Mouse (Mus musculus) lung, postnatal 10 days (tissue): ENCODE data around the gene Phactr1.

ENCODE experiments used
- DNase-seq: peaks from one replicate; pipeline ENCODE4 v3.0.0; 2021

Phactr1 gene

GRCm38 (mm10) chr13:43144720-43145418, 464.4 kb downstream of the Phactr1 start:
- no peak for DNase-seq

DNA sequence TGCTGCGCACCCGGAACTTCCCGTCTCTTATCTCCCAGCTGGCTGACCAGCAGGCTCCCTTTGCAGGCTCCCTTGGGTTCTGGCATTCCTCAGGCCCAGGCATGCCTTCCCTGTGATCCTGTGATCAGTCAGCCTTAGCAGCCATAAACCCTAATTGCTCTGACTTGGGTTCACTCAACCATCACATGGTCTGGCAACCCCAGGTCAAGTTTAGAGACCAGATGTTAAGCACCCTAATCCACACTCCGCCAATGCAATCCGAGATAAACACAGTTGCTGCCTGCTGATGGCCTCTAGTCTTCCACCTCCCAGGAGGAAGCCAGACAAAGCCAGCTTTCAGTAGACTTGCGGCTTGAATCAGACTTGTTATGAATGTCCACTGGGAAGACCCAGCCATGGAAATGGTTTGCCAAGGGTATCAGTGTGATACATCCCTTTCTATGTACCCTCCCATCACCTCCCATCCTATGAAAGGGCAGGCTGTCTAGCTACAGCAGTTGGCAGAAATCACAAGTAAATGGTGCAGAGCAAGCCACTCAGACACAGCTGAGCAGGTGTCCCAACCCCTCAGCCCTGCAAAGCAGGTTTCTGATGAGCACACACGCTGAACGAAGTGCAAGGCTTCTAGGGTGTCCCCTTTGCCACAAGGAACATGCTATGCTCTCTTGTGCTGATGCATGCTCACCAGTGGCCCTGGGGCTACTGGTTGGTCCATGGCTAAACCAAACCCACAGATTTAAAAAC, 466.3 kb downstream of the Phactr1 start:
- no peak for DNase-seq

DNA sequence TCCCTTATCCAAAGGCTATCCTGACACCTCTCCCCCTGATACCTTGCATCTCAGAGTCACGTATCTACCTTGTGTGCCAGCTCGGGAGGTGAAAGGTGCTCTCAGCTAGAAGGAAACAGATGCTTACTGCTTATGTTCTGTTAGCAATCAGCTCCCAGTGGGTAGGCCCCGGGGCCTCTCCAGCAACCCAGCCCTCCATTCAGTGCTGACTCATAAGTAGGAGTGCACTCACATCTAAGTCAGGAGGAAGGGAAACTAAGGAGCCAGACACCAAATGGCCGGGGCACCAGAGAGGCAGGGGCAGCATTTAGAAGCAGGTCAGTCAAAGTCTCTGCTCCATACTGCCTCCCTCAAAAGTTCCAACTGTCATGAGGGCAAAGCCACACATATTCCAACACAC, 468.3 kb downstream of the Phactr1 start:
- DNase-seq: no peak

DNA sequence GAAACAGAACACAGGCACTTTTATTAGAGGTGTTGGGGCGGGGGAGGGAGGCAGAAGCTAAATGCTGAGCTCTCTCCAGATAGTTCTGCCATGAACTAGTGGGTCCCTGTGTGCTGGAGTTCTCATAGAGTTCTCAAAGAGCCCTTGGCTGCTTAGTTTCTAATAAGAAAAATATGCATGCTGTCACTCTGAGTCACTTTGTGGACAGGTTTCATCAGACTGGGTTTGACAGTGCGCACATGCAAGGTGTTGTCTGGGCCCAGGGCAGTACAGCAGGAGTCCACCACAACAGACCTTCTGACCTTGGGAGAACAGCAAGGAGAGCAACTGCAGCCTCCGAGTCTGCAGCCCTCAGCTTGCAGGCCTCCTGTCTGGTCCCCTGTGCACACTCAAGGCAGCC, 469.2 kb downstream of the Phactr1 start:
- no peak for DNase-seq

GRCm38 (mm10) chr13:43152005-43152520, 471.6 kb downstream of the Phactr1 start:
- no peak for DNase-seq

DNA sequence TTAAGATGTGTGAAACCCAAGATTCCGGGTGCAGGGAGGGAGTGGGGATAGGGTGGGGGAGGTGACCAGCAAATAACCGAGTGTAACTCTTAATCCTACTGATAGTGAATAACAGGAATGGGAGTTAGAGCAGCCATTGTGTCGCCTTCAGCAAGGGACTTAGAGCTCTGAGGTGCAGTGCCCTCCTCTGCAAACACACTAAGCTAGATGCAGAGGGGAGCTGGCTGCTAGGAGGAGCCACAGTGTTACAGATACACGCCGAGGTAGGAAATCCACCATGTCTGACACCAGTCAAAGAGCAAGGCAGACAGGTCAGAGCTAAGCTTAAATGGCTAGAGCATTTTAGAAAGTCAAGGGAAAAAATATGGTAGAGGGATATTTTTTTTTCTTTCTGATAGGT, 476.9 kb downstream of the Phactr1 start:
- DNase-seq: no peak

GRCm38 (mm10) chr13:43158281-43158680, 477.9 kb downstream of the Phactr1 start:
- no peak for DNase-seq

DNA sequence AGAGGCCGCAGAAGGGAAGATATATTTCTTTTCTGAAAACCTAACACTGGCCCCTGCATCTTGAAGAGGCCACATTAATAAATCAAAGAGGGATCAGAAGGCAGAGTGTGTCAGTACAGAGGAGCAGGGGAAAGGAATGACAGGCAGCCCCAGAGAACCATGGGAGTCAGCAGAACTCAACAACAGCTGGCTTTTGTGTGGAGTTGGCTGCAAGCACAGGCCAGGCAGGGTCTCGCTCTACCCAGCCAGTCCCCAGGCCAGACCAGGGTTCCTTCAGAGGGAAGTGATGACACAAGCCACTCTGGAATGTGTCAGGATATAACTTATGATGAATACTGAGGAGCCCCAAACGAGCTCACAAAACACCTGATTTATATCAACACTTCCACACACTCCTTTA, 479.0 kb downstream of the Phactr1 start:
- DNase-seq: peak; percentile 57

GRCm38 (mm10) chr13:43167721-43168120, 487.3 kb downstream of the Phactr1 start:
- no peak for DNase-seq

GRCm38 (mm10) chr13:43171020-43171710, 490.7 kb downstream of the Phactr1 start, which contains the start of gene Tbc1d7:
Gene Tbc1d7, minus strand, starts transcription at chr13:43171501.
- DNase-seq: peak; percentile 99

DNA sequence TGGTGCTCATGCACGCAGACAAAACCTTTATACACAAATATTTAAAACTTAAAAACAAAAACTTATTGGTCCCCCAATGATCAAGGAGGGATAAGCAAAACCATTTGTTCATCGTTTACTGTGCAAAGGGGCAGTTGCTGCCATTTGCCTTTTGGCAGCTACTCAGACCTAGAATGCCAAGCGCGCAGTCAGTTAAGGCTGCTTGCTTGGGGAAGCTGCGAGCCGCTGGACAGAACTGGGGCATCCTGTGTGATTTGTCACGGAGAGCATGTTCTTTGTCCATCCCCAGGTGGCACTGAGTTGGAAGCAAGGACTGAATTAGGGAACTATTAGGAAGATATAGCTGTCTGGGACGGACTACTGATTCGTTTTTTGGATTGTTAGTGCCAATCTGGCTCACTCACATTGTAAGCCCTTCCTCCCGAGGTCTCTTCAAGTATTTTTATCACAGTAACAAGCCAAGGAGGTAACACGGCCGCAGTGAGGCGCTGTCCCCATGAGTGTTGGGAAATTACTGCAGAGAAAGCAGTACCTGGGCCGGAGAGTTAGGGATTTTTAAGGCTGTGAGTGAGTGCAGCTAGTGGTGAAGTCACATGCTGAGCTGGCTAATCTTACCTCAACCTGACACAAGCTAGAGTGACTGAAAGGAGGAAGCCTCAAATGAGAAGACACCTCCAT, 491.8 kb downstream of the Phactr1 start:
- DNase-seq: peak; percentile 63

GRCm38 (mm10) chr13:43173262-43173661, 492.8 kb downstream of the Phactr1 start:
- peak; percentile 88 for DNase-seq

- DNase-seq: no peak
Observed at GRCm38 (mm10) chr13:43176676-43177075, 496.3 kb downstream of the Phactr1 start.

DNA sequence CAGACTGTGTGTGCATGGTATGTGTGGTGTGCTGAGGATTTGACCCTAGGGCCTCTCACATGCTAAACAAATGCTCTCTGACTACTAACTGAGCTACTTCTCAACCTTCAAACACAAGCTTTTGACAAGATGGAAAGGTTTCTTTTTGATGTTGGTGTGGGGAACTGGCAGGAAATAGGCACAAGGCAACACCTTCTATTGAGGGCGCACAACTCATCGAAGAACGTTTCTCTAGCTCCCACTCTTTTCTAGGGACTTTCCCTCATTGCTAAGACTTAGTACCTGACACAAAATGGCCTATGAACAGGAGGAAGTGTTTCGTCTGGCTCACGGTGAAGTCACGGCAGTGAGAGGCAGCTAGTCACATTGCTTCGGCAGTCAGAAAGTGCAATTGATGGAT, 496.9 kb downstream of the Phactr1 start:
- no peak for DNase-seq

DNA sequence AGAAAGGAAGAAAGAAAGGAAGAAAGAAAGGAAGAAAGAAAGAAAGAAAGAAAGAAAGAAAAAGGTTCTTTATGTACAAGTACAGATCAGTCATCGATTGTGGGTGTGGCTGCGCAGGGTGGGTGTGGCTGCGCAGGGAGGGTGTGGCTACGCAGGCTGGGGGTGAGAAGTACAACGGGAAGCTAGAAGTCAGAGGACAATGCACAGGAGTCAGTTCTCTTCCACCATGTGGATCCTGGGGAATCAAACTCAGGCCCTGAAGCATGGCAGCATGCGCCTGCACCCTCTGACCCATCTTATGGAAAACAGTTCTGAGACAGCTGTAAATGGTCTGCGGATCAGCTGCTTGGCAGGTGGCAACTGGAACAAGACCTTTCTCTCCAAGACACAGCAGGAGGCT, 500.7 kb downstream of the Phactr1 start:
- DNase-seq: no peak

DNA sequence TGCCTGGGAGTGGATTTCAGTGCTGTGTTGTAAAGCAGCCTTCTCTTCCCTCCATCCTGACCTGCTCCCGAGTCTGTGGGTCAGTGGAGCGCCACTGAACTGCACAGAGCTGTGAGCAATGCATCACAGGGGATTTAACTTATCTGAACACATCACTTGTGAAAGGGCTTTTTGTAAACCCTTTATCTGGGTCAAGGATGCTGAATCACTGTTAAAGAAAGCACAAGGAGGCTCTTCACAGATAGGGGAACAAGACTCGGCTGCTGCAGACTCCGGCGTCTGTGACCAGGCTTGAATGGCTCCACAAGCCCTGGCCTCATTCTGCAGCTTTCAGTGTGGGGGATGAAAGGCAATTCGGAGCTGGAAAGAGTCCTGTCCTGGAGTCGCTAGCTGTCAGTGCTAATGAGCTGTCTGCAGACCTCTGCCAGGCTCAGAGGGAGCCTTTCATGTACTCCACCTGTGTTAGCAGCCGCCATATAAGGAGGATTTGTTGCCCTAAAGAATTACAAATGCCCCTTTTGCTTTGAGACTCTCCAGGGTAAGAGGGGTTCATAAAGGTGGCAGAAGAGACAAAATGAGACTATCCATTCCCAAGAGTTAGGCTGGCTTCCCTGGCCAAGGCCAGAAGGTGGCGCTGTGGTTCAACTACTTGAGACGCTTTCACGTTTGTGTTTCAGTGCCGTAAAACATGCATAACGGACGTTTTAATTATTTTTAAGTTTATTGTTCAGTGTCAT, 502.2 kb downstream of the Phactr1 start:
- peak; percentile 89 for DNase-seq

GRCm38 (mm10) chr13:43183248-43184055, 503.0 kb downstream of the Phactr1 start:
- DNase-seq: no peak

DNA sequence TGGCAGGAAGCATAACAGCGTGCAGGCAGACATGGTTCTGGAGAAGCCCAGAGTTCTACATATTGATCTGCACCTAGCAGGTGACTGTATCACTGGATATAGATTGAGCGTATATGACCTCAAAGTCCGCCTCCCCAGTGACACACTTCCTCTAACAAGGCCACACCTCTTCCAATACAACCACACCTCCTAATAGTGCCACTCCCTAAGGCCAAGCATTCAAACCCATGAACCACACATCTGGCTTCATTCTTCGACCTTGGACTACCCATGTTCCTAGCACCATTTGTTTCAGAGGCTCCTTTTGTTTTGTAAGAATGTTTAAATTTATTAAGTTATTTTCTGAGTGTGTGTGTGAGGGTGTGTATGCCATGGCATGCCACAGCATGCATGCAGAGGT, 507.3 kb downstream of the Phactr1 start:
- no peak for DNase-seq
